Mouse (Mus musculus) left cerebral cortex, postnatal 36 days (tissue): ENCODE data around the gene Crat. TPM values are rescaled to one million over a fixed set of nuclear protein-coding genes. Genes with fewer than 3 reads are reported as not detected.

ENCODE experiments used
- DNase-seq, 2 experiments: peaks; one replicate each; pipeline ENCODE4 v3.0.0; 2021 to 2022; ENCODE audit warnings: low spot score in 2 of 2, mixed read lengths in 1 of 2
- intact Hi-C: fragments of 180-260 bp; cut with DNase I; formaldehyde crosslinking; loops from one replicate; pipeline ENCODE4 v1.15.1; 2025
- total RNA-seq, 2 experiments: library from RNA; stranded (reverse); gene quantifications; 2 replicates each; pipeline ENCODE4 v1.2.3; 2021

Crat gene
- 10 to 100 TPM; 46.3 to 54.5 TPM for total RNA-seq

DNA sequence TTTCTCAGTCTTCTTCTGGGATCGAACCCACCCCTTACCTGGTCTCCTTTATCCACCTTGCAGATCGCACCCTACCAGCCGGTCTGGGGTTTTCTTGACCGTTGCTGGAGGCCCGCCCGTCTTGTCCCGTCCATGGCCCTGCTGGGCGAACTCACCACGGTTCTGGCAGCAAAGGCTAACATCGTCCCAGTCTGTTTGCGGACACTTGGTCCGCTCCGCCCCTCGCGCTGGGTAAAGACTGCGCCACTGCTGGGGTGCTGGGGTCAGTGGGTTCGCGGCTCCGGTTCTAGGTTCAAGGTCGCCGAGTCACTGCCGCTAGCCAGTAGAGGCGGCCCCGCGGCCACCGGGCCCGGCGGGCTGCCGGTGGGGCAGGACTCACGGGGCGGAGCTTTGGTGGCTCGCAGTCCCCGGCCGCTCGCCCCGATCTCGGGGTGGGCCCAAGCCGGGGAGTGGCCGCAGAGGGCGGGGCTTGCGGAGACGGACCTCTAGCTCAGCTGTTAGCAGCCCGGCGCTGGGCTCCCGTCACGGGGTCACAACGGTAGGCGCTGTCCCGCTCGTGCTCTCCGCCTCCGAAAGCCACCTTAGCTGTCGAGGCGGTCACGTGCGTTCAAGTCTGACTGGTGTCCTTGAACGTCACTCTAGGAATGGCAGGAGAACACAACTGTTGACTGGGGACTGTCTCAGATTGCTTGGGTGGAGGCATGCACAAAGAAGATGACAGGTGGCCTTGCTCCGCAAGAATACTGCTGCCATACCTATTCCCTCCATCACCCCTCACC is at the start of gene Crat:
Gene Crat, minus strand, starts transcription at position 657 of the 779 bp plus-strand sequence.
- intact Hi-C loops = no loop called here
- DNase-seq = peak; percentile 90 to 94

DNA sequence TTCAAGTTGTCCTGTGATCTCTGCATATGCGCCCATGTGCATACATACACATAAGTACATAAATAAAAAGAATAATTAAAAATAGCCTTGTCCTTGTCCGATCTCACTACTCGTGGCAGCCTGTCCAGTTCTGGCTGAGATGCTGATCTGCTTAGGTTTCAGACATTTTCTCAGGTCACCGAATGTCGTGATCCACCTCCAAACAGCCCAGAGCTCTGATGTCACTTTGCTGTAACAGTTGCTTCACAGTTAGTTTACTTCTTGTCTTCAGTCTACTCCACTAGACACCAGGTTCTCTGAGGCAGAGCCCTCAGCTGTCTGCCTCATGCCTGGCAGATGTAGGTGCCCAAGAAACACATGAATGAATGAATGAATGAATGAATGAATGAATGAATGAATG is 48.8 kb upstream of the Crat start:
- intact Hi-C loops = loop anchor here (2.0 kb wide), 1 partner anchor 24 kb away; no protein-coding TSS in a partner anchor
- no peak for DNase-seq

DNA sequence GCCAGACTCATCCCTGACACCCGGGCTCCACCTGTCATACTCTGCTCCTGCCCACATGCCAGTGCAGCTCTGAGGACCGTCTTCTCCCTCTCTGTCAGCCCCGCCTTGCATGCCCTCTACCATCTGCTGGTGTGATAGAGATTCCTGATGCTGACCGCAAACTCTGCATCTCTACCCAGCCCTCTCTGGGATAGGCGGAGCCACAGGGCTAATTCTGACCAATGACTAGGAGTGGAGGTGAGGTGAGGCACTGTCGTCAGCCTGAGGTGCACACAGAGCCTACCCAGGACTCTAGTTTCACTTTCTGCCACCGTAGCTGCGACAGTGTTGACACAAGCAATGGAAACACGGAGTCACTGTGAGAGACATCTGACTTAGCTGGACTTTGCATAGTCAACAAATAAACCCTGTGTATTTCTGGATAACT is 48.3 kb upstream of the Crat start:
- DNase-seq = peak; percentile 57 to 63
- intact Hi-C loops = loop anchor here (2.0 kb wide), 1 partner anchor 23 kb away; no protein-coding TSS in a partner anchor

DNA sequence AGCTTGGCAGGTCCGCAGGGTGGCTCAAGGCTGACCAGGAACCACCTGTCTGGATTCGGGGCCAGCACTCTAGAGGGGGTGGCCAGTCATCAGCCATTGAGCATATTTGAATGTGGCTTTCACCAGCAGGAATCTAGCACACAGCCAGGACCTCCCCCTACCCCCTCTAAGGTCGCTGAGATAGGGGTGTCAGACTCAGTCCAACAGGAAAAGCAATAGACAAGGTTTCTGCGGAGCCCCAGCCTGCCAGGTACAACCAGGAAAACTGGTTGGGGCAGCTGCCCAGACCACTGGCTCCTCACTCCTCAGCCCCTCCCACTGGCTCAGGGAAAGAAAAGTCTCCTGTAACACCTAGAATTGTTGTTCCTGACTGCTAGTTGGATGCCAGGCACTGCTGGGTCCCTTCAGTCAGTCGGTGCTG is 47.7 kb upstream of the Crat start:
- intact Hi-C loops = no loop called here

DNA sequence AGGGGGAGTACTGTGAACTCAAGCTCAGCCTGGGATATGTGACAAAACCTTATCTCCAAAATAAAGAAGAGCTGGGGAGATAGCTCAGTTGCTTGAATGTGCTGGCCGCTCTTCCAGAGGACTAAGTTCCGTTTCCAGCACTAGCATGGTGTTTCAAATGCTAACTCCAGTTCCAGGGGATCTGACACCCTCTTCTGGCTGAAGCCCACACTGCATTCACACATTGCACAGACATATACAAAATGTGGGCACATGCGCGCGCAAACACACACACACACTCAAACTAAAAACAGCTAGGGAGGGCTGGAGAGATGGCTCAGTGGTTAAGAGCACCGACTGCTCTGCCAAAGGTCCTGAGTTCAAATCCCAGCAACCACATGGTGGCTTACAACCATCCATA is 43.6 kb upstream of the Crat start:
- intact Hi-C loops = no loop called here
- no peak for DNase-seq

More for the DNA sequence above, 47.7 kb upstream of the Crat start:
- no peak for DNase-seq

DNA sequence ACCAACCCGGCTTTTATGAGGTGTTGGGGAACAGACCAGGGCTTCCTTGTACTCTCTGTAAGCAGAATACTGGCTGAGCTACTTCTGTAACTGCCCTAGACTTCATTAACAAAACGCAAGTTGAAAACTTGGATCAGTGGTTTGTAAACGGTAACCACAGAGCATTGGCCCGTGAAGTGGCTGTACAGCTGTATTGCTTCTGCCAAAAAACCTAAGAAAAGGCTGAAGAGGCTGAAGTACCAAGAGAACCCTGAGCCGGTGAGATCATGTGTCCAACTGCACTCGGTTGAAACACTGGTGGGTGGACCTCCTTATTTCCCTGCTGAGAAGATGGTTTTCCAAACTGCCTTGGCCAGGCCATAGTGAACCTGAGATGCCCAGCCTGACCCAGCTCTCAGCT is 42.7 kb upstream of the Crat start:
- DNase-seq = no peak
- intact Hi-C loops = no loop called here

DNA sequence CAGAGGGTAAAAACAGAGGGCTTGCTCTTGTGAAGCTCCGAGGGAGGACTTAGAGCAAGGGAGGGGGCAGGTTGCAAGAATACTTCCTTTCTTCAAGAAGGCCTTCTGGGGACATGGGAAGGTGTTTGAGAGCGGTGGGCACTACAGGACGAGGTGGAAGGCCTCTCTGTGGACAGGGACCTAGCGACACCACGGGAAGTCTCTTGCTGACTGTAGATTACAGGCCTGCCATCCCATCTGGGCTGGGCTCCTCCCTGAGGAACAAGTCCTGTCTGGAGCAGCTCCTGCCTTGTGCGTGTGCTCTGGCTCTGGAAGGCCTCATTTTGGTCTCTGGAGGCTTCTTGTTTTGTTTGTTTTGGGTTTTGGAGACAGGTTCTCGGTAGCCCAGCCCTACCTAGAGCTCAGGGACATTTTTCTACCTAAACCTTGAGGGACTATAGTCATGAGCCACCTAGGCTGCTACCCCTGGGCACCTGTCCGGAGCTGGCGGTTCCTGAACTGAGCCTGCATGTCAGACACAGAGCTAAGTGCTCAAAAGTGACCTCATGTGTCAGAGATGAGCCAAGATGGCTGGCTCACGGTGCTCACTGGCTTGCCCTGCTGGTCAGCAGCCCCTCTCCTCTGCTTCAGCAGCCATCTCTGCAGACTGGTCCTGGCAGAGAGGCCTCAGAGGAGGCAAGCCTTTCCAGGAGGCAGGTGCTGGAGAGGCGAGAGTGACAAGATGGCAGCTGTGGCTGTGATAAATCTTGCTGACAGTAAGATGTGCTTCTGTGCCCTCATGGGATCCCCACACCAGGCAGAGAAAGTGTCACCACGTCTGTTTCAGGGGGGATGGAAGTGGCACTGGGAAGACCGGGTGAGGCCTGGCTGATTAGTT is 40.7 kb upstream of the Crat start:
- intact Hi-C loops = no loop called here
- no peak for DNase-seq

DNA sequence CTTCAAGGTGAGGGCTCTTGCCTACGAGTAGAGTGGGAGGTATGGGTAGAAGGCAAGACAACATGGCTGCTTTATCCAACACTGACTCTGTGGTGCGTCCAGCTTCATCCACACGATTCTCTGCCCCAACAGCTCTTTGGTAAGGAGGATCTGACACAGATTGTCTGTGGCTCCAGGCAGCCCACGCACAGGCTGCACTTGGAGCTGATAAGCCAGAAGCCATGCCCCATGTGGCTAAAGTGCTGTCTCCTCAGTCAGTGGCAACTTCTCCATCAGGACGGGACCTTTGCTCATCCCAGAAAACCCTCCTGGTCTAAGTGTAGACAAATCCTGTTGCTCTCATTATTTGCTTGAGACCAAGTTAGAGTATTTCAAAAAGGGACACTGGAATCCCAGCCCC is 39.0 kb upstream of the Crat start:
- DNase-seq = no peak
- intact Hi-C loops = no loop called here

DNA sequence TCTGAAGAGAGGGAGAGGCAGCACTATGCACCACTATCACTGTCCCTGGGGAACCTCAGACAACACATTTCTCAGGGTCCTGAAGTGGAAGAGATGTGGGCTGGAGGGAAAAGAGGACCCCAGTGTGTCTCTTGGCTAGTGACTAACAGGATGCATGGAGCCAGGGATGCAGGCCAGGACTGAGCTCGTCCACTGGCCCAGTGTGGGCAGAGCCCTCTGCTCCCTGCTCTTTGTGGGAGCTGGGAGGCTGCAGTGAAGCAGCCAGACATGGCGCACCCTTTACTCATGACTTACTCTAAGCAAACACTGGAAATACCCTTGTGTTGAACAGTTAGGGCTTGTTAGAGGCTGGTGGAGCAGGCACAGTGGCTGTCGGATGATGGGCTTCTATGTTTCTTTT is 38.0 kb upstream of the Crat start:
- intact Hi-C loops = no loop called here
- no peak for DNase-seq

DNA sequence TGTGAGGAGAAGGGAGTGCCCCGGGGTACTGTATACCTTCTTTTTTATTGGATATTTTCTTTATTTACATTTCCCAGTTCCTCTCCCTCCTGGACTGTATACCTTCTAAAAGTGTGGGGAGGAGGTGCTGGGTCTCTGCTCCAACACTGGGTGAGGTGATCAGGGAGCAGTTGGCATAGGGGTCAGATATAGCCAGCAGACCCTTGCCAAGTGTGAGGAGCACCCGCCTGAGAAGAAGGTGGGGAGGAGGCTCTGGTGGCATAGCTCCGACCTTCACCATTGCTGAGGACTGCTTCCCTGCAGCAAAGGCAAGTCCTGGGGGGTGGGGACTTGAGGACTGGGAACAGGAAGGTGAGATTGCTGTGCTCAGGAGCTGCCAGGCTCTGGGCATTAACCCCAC is 35.9 kb upstream of the Crat start:
- intact Hi-C loops = no loop called here

DNA sequence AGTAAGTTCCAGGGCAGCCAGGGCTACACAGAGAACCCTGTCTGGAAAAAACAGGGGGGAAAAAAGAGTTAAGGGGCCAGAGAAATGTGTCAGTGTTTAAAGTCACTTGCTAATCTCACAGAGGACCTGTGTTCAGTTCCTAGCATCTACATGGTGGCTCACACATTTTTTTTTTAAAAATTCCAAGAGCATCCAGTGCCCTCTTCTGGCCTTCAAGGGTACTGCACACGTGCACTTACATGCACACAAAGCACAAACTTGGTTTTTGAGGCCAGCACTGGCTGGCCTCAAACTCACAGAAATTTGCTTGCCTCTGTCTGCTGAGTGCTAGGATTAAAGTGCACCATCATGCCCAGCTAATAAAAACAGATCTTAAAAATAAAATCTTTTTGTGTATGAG is 34.9 kb upstream of the Crat start:
- DNase-seq = no peak
- intact Hi-C loops = no loop called here

More for the DNA sequence above, 35.9 kb upstream of the Crat start:
- DNase-seq = no peak

DNA sequence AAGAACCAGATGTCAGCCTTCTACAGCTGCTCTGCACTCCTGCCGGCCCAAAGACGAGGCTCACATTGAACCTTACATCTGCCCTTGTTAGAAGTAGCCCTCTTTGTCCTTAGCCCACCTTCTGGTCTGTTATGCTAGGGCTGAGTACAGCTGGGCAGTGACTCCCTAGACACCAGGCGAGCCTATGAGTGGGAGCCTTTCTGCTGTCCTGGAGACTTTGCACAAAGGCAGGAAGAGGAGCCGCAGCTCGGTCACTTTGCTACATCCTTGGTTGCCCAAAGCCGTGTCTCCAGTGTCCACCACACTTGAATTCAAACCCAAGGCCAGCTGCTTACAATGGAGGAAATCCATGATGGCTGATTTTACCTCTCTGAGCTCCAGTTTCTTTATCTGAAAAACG is 32.8 kb upstream of the Crat start:
- intact Hi-C loops = no loop called here
- DNase-seq = no peak

DNA sequence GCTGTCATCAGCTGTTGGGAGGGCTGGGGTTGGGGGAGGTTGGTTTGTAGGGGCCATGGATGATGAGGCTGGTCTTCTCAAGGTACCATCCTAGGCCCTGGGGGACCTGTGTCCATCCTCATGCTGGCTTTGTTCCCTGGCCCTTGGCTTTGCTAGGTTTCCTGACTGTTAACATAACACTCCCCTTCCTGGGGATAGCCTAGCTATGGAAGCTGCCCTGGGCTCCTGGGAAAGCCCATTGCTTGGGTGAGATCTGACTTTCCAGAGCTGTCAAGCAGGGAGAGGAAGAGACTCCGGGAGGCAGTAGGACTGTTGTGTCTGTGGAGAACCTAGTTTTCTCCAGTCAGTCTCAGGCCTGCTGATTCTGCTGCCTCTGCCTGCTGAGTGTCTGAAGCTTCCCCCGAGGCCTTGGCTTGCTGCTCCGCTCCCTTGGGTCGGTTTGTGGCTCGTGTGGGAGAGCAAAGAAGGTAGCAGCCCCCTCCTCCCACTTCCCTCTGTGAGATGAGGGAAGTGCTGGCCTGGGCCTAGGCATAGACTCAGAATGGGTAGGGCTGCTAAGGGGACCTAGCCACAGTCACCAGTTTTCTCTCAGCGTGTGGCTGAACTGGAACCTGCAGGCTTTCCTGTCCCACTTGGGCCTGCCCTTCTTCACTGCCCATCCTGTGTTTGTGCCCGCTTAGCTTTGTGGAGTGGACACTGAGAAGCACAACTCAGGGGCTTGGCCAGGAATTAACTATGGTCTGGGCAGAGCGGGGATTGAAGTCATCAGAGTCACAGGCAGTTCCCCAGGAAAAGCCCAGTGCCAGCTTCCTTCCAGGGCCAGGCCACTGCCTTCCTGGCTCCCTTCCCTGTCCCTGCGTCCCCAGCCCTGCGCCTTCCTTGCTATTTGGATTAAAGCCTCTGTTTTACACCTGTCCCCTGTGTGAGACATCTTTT is 31.5 kb upstream of the Crat start:
- intact Hi-C loops = no loop called here
- no peak for DNase-seq

DNA sequence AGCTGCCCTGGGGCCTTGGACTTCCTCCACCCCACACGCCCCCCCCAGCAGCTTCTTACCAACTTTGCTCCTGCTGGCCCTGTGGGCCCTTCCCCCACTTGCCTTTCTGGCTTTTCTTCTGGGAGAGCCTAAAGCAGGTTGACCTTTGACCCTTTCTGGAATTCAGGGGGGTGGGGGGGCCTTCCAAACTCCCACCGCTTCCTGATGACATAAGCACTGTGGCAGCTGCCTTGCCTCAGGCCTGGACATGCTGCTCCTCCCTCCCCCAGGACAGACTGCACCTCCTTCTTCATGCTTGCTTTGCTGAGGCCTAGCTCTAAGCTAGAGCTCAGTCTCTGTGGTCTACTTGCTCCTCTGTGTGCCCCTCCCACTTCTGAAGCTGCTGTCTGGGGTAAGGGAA is 29.7 kb upstream of the Crat start:
- intact Hi-C loops = no loop called here
- no peak for DNase-seq

DNA sequence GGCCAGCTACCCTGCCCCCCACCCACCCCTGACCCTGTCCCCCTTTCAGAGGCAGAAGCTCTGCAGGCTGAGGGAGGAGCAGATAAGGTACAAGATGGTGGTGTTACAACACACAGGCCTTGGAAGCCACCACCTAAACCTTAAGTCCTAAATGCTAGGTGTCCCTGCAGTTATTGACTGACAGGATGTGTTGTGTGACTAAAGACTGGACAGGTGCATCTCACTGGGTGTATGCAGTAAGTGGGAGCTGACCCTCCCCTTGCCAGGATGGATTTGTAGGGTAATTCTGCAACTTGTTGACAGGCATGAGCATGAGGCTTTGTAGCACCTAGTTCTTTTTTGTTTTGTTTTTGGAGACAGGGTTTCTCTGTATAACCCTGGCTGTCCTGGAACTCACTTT is 28.8 kb upstream of the Crat start:
- intact Hi-C loops = no loop called here

DNA sequence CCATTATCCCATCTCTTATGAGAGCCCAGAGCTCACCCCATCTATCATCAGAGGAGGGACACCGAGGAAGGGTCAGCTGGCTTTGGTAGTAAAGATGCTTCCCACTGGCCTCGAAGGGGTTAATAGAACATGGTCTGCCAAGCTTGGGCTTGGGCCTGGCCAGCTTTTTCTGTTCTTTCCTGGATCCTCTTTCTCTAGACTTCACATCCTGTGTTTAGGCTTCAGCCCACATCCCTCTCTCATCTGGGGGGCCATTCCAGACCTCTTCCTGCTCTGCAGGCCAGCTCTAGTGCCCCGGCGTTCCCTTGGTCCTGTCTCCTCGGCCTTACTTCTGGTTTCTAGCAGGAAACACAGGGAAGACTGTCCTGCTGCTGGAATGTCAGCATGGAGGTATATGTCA is 28.4 kb upstream of the Crat start:
- DNase-seq = no peak
- intact Hi-C loops = no loop called here

More for the DNA sequence above, 28.8 kb upstream of the Crat start:
- no peak for DNase-seq

DNA sequence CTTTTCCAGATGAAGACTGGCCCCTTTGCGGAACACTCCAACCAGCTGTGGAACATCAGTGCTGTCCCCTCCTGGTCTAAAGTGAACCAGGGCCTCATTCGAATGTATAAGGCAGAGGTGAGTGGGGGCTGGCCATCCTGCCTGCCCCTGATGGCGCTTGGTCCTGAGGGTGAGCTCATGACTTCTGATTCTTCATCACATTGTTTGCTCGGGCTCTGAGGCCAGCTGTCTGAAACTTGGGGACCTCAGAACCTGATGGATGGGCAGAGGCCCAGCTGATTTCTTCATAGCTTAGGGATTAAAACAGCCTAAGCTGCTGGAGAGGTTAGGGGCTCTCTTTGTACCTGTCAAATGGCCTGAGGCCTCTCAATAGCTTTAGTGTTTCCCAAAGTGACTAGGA is 27.7 kb upstream of the Crat start:
- no peak for DNase-seq
- intact Hi-C loops = no loop called here

DNA sequence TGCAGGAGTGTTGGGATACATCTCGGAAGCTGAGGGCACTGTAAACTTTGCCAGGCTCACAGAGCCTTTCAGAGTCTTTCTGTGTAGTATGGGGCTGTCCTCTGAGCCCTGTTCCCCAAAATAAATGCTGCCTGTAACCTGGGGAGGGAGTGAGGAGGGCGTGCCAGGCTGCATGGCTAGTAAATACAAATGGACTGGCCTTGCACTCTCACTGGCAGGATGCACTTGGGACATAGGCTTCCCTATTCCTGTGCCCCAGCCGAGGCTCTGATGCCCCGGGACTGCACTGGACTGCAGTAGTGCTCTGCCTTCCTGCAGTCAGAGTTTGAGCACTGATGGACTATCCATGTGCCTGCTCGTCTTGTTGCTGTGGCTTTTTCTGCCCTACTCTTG is 26.9 kb upstream of the Crat start:
- intact Hi-C loops = no loop called here
- DNase-seq = no peak
